Mouse (Mus musculus) mature B cell (primary cell): ENCODE measurements around the gene Shcbp1l.

Experiments
- in situ Hi-C: fragments of 300-500 bp; cut with MboI; formaldehyde crosslinking; loops from 2 replicates; pipeline ENCODE4 v1.14.3; 2019

Shcbp1l gene

GRCm38 (mm10) chr1:153486767-153487499, 62.0 kb downstream of the Shcbp1l start:
- in situ Hi-C loops: no loop called here

GRCm38 (mm10) chr1:153487500-153487879, 62.5 kb downstream of the Shcbp1l start, which contains the start of gene Dhx9:
Dhx9 (minus strand) TSS chr1:153487660.
- in situ Hi-C loops: no loop called here

- in situ Hi-C loops: no loop called here
Measured at GRCm38 (mm10) chr1:153489132-153489531, 64.2 kb downstream of the Shcbp1l start.

- in situ Hi-C loops: no loop called here
Measured at GRCm38 (mm10) chr1:153489540-153489939, 64.6 kb downstream of the Shcbp1l start.

- in situ Hi-C loops: no loop called here
Measured at GRCm38 (mm10) chr1:153489963-153490362, 65.0 kb downstream of the Shcbp1l start.

GRCm38 (mm10) chr1:153491345-153491744, 66.4 kb downstream of the Shcbp1l start:
- in situ Hi-C loops: no loop called here

- in situ Hi-C loops: no loop called here
Measured at GRCm38 (mm10) chr1:153491822-153492221, 66.9 kb downstream of the Shcbp1l start.

GRCm38 (mm10) chr1:153493338-153493737, 68.4 kb downstream of the Shcbp1l start:
- in situ Hi-C loops: no loop called here

GRCm38 (mm10) chr1:153493931-153494330, 69.0 kb downstream of the Shcbp1l start:
- in situ Hi-C loops: no loop called here

- in situ Hi-C loops: no loop called here
Measured at GRCm38 (mm10) chr1:153496030-153496429, 71.1 kb downstream of the Shcbp1l start.

GRCm38 (mm10) chr1:153500030-153500429, 75.1 kb downstream of the Shcbp1l start:
- in situ Hi-C loops: no loop called here

GRCm38 (mm10) chr1:153501644-153502321, 76.8 kb downstream of the Shcbp1l start:
- in situ Hi-C loops: no loop called here
